Mouse (Mus musculus): Measurements from ENCODE around the gene Rbms1.

Rbms1 gene

DNA sequence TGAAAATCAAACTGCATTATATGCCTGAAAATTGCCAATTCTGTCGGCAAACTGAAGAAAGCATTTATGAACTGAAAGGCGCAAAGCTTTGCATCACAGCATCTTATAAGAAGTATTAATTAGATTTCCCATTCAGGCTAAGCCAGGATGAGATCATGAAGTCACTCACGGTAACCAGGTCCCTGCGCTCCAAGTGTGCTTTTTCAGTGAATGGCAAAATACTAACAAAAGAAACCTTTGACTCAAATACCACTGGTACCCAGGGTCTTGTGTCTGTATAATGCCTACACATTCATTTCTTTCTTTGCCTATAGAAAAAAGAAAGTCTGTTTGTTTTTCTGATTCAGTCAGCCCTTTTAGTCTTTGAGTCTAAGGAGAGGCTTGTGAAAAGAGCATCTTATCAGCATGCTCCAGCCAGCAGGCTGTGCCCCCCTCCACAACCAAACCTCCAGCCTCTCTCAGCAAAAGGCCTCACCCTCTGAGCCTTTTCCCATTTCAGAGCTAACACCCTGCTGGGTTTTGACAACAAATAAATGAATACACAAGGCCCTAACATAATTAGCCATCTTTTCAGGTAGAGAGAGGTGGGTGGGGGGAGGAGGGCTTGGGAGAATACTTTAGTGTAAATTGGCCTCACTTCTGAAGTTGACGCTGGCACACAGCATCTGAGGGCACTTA, 83.7 kb downstream of the Rbms1 start:
- no peak for DNase-seq (ENCODE audit: low spot score)

DNA sequence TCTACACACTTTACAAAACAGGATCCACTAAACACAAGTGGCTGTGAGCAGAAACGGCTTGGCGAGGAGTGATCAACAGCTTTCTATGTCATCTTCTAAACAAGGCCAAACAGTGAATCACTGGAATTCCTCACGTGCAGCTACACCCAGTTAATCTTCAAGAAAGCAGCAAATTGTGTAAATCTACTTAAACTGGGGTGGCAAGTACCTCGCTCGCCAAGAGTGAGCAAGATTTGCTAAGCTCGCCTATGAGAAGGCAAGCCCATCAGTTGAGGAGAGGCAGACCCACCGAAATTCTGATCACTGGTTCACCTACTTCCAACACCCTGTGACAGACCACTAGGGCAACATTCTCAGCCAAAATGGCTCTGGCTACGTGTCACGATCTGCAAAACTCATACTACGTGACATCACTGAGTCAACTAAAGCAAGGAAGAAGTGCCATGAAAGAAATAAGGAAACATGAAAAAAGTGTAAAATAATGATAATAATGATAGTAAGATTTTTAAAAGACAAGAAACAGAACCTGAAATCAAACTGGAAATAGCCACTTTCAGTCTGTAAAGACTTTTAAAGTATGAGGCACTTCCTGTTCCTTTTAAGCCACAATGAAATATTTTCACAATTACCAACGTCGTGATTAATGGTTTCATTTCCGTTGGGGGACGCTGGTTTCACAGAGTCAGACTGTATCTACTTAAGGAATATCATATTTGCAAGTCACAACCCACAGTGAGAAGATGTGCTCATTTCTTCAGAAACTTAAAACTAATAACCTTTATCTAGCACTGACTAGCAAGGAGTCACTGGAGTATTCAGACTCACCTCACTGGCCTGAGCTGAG, 85.2 kb downstream of the Rbms1 start:
- DNase-seq (ENCODE audit: low spot score), result no peak

DNA sequence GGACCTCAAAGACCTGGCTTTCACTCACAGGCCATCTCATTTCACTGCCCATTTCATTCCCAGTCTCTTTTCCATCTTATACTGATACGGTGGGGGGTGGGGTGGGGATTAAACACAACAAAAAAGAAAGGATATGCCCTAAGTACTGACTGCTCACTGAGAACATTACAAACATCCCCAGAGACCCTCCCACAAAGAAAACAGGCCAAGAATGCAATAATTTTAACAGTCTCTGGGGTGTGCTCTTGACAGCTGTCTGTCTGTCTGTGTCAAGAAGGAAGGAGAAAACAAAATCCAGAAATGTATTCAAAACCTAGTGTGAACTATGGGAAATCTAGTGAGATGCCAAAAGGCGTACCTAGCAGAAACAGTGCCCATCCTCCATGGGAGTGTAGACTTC, 86.1 kb downstream of the Rbms1 start:
- DNase-seq (ENCODE audit: low spot score), result no peak

DNA sequence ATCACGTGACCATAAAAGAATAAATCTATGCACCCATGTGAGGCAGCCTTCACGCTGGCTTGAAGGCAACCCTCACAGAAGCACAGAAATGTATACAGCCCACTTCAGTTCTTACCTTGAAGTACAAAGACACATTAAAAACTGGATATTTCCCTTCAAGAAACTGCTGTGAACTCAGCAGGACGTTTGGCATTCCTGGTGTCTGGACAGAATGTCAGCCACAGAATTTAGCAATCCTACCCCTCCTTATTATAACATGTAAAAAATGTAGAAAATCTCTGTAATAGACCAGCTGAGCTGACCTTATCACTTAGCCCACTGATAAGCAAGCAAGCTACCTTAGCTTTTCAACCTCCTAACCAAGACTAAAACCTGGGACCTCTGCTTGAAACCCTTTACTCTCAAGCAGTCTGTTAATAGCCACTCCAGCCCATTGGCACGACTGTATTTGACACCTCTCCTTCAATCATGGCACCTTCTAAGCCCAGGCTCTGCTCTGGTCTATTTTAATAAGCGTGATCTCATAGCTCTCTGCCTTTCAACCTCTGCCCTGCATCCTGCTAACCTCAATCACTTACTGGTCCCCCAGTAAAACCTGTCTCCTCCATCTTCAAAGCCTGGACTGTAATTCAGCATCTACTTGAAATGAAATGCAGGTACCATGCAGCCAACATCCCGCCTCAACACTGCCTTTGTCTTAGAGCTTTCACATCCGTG, 90.7 kb downstream of the Rbms1 start:
- DNase-seq (ENCODE audit: low spot score), result no peak

DNA sequence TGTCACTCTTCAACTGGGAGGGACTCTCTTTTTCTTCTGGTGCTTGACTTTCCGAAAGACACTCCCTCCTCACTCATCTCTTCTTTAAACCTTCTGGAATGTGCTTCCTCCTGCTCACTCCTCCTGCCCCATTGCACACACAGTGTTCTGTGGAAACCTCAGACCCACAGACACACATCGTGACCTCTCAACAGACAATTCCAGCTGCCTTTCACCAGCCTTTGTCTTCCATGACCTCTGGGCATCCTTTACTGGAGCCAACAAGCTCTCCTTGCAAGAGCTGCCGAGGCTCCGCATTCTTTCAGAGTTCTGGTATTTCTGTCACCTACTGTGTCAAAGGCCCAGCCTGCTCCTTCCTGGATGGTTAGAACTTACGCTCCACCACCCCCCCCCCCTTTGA, 92.0 kb downstream of the Rbms1 start:
- no peak for DNase-seq (ENCODE audit: low spot score)

DNA sequence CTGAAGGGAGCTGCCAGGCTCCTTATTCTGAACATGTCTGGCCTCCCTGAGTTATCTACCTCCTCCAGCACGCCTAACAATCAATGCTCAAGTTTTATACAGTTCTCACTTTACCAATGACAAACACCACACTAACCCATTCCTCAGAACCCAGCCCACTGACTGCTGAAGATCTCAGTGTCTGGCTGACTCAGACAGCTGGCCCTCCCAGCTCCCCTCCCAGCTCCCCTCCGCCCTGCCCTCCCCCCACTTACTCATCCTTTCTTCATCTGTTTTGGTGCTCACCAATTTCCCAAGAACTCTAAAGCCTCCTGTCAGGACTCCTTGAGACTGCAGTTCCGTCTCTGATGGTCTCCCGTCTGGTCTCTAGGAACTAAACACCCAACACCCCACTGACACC, 92.5 kb downstream of the Rbms1 start:
- DNase-seq (ENCODE audit: low spot score), result no peak

DNA sequence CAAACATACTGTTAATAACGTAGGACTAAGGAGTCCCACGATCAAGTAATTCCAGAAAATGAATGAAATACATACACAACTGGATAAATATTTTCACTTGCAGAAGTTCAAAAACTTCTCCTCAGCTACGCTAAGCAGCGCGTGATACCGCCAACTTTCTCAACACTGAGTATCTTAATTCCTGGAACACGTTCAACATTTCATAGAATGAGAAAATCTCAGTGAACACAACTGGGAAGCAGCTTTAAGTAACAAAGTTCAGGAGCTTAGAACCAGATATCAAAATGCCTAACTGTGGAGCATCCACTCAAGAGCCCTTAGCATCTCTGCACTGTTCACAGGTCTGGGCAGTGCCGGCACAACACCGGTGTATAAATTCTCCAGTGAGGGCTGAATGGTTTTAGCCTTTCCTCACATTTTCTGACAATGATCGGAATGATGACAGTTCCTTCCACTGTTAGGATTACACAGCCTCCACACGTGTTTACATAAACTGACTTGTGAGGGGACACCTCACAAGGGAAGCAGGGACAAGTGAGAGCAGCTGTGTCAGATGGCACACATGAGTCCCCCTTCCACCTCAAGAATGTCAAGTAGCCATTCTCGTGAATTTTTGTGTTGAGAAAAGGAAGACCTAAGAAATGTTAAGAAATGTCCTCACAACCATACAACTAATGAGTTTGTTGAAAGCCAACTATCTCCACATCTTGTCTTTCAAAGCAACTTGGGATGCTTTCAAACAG, 93.8 kb downstream of the Rbms1 start:
- no peak for DNase-seq (ENCODE audit: low spot score)

DNA sequence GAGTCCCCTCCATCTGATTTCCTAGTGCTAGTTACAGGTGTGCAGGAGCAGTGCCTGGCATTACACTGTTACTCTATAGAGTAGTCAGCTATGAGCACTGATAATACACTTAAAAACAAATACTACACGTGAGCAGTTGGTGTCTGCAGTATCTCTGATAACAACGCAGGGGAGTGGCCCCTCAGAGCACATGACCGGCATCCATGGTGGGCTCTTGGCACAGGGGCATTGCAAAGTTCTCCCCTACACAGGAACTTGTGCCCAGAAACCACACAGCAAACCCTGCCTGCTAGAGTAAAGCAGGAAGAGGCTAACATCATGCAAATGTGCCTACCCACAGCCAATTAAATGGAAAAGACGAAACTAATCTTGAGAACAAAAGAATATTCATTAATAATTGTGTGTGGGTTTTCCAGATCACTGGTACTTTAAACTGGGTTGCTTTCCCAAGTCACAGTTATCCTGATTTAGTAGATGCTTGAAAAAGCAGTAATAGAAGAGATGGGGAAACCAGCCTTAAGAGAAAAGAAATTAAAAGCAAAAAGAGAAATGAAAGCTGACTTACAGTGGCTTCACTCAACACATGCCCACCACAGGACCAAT, 94.8 kb downstream of the Rbms1 start:
- DNase-seq (ENCODE audit: low spot score), result no peak

DNA sequence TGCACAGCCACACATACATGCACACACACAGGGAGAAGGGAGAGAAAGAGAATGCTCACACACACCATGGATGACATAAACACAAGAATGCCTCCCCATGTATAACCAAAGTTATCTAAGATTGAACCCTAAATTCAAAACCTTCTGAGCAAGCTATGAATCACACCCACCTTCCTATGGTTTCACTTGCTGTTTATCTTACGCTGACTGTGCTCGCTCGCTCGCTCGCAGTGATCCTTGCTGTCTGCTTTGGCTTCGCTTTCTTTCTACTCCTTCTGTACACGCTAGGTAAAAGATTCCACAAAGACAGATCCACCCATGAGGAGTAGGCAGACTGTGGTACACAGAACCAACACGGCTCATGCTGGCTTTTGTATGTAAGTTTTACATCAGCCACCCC, 95.7 kb downstream of the Rbms1 start:
- no peak for DNase-seq (ENCODE audit: low spot score)

DNA sequence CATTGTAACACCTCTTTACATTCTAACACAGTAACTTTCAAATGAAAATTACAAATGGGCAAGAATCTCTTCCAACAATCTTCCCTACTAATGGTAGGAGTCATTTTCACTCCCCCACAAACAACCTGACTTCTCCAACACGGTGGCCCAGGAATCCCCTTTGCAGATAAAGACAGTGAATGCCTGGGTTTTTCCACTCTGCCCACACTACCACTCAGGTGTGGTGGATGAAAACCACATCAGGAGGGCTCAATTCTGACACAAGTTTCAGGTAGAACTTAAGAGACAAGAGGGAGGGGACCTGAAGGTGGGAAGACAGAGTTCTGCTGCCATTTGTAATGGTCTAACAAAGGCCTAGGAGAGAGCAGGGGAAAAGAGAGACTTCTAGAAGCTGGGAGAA, 97.1 kb downstream of the Rbms1 start:
- no peak for DNase-seq (ENCODE audit: low spot score)

DNA sequence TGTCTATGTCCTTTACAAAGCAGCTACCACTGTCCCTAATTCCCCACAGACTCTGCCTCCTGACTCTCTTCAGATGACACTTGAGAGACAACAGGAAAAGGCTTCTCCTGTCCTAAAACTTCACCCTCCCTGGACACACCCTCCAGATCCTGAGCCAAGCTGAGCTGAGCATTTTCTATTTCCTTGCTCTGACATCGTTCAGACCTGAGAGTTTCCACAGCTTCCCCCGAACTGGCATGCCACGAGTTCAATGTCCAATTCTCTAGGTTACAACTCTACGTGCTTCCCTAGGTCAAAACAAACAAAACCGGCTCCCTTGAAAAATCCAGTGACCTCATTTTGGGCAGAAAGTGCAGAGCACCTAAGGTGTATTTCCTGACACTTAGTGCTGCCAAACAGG, 98.0 kb downstream of the Rbms1 start:
- DNase-seq (ENCODE audit: low spot score), result no peak

DNA sequence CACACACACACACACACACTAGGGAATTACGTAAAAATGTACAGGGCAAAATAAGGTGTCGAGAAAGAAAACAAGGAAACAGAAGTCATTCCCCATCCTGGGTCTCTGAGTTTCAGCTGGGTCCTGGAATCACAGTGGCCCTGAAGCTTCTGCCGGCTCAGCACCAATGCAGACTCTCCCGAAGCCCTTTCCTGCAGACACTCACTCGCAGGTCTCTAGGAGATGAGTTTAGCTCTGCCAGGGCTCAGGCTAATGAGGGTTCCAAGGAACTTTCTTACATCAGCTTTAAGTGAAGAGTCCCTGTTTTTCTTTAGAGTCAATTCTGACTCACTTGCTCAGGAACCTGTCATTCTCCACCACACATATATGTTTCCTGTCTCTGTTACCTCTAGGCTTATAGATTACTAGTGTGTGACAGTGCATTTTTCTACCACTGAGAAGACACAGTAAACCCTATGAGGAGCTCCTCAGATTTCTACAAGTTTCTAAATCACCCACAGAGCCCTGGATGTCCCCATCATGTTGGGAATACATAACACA, 98.7 kb downstream of the Rbms1 start:
- no peak for DNase-seq (ENCODE audit: low spot score)

DNA sequence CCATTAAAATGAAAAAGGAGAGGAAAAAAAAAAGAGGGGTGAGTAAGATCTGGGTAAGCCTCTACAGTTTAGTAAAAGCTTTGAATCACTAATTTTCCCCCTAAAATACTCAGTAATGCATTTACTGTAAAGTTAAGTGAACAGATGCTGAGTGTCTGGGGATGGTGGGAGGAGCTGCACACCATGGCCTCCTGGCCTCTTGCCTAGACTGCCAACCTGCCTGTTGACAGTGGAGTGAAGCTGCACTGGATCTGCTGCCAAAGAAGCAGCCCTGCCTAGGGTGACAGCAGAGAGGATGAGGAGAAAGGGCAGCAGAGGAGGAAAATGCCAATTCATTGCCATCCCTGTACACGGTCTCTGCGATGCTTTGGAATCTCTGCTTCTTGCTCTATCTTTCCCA, 99.2 kb downstream of the Rbms1 start:
- DNase-seq (ENCODE audit: low spot score), result no peak

DNA sequence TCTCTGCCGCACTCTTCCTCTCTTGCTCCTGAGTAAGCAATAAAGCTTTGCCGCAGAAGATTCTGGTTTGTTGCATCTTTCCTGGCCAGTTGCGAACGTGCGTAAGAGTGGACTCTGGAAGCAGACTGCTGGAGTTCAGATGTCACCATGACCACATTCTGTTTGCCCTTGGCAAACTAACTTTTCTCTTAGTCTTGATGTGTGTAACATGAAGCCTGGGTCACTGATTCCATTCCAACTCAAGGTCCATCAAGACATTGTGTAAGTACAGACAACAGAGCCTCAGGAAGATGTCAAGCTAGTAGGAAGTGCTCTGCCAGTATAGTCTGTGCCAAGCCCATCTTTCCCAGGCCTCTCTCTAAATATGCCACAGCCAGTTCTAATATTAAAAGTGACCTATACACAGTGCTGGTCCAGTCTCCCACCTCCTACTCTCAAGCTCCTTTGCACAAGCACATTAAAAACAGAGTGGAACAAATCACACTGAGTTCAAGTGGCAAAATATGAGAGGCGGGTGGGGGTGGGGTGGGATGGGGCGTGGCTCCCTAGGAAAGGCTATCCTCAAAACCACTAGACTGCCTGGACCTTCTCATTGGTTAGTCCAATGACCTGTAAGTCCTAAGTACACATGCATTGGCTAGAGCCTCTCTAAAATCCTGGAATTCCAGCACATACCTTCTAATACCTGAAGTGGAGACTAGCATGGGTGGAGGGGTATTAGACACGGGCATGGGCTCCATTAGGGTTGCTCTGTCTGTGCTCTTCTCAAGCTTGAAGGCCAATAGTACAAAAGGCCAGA, 99.9 kb downstream of the Rbms1 start:
- DNase-seq (ENCODE audit: low spot score), result no peak

DNA sequence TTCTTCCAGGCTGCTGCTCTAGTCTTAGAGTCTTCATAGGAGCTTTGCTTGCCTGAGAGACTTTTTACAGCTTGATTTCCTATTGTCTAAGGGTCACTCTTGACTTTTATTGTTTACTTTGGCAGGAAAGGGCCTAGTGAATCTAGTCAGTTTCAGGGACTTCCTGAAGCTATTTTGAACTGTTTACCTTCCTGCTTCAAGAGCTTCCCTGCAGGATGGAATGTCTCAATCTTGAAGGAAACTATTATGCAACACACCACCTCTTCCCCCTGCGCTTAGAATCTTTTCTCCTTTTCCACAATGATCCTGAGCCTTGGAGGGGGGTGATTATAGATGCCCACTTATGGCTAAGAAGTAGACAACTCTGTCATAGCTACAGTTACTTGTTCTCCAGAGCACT, 104.9 kb downstream of the Rbms1 start:
- no peak for DNase-seq (ENCODE audit: low spot score)

DNA sequence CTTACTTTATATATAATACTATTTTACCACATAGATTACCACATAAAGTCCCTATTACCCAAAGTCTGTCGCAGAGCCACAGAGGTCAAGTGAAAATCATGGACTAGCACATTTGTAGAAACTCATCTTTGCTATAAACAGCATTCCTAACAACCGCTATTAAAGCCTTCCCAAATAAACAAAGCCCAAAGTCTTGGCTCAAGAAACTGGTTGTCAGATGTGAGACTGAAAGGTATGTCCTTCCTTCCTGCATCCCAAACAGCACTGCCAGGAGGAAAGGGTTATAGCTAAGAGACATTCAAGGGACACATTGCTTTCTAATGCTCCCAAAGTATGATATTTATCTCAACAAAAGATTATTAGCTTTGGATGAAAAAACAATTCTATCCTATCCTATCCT, 106.9 kb downstream of the Rbms1 start:
- no peak for DNase-seq (ENCODE audit: low spot score)

DNA sequence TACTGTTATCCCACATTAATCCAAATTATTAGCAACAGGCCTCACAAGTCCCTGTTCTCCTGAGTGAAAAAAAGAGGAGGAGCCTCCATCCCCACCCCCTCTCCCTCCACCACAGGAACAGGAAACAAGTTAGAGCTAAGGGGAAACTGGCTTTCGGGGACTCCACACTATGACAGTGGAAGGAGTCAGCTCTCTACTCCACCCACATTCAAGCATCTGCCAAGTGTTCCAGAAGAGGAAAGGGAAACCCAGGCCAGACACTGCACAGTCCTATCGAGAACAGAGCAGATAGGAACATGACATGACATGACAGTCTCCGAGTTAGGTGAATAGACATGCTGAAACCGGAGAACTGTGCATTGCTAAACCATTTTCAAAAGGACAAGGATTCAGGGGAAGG, 108.0 kb downstream of the Rbms1 start:
- no peak for DNase-seq (ENCODE audit: low spot score)

DNA sequence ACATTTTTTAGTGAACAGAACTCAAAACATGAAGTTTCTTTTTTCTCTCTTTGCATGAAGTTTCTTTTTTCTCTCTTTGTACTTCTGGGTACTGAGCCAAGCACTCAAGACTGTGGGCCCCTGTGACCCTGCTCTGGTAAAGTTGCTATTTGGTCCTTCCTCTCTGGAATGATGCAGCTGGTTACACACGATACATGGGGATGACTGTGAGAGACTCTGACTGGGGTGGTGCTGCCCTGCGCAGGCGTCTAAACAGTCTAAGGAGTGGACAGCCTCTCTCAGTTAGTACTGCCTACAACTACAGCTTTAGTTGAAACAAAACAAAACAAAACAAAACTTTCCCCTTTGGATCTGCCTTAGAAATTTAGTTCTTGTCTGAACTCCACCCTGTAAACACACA, 111.1 kb downstream of the Rbms1 start:
- DNase-seq (ENCODE audit: low spot score), result no peak

DNA sequence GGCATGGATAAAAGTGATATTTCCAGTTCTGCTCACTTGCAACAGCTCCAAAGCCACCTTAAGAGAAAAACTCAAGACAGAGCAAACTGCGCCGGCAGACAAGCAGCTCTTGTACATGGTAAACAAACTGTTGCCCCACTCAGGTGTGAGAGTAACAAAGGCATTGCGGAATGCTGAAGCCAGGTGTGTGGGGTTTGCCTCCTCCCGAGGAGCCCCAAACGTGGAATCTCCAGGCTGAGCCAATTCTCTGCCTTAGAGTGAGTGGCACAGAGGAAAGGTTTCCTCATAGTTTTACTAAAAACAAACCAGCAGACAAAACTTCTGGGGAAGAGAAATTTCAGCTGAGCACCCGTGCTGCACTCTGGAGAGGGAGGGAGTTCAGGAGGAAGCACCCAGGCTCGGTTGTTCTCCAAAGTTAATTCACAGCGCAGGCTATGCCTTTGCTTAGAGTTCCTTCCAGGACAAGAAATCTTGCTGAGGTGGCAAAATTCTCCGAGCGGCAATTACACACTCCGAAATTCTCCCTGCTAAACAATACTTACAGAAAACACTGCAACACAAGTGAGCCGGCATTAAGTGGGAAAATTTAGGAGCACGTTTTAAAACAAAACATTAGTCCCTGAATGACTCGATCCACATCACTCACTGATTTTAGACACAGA, 111.8 kb downstream of the Rbms1 start:
- no peak for DNase-seq (ENCODE audit: low spot score)

DNA sequence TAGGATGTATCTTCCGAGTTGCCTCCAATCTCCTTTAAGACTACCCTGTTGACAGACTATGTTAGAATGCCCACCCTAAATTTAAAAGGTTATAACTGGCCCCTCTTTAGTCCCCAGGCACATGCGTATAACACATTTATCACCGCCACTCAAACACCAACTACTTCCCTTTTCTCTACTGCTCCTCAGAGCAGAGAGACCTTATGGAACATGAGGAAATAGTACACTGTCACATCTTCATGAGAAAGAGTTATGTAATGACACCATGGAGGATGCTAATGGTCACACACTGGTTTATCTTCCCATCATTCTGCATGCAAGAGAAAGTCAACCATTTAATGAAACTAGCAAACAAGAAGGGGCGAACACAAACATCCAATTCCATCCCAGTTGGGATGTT, 114.5 kb downstream of the Rbms1 start:
- DNase-seq (ENCODE audit: low spot score), result no peak

Data from urinary bladder, postnatal 10 days (tissue).